Mouse (Mus musculus) limb, embryonic 14.5 days (tissue): ENCODE results near the gene Kcnmb4. TPM values are rescaled to one million over a fixed set of nuclear protein-coding genes. Genes with fewer than 3 reads are reported as not detected.

Source experiments
- ATAC-seq: fragments of 200-750 bp; cut with Nextera tagmentation; 2 replicates; pipeline ENCODE4 v1.8.0; 2017; ENCODE audit warnings: low read depth, moderate number of reproducible peaks, moderate TSS enrichment; ENCODE audit not compliant: low FRiP score
- DNase-seq: peaks from one replicate; pipeline ENCODE4 v3.0.0-alpha.2; 2015; ENCODE audit warnings: low spot score
- H3K27ac ChIP-seq: fragments of 300-500 bp; sonication (generic); replicated peaks from 2 replicates; pipeline ENCODE4 v1.5.1; 2014; ENCODE audit warnings: low read depth, mild to moderate bottlenecking, low read length, moderate library complexity, mixed read lengths
- H3K27me3 ChIP-seq: fragments of 300-500 bp; sonication (generic); 2 replicates; pipeline ENCODE4 v1.6.1; 2014; ENCODE audit warnings: low read length, mixed read lengths; ENCODE audit not compliant: control insufficient read depth, insufficient read depth
- H3K36me3 ChIP-seq: fragments of 300-500 bp; sonication (generic); 2 replicates; pipeline ENCODE4 v1.6.1; 2014; ENCODE audit warnings: mild to moderate bottlenecking, low read length, moderate library complexity, mixed read lengths; ENCODE audit not compliant: control insufficient read depth, insufficient read depth
- H3K4me1 ChIP-seq: fragments of 300-500 bp; sonication (generic); 2 replicates; pipeline ENCODE4 v1.6.1; 2014; ENCODE audit warnings: antibody characterized with exemption, low read length, mixed read lengths; ENCODE audit not compliant: control insufficient read depth, insufficient read depth
- H3K4me2 ChIP-seq: fragments of 300-500 bp; sonication (generic); replicated peaks from 2 replicates; pipeline ENCODE4 v1.6.1; 2014; ENCODE audit warnings: low read depth, mild to moderate bottlenecking, low read length, moderate library complexity; ENCODE audit not compliant: severe bottlenecking
- H3K4me3 ChIP-seq: fragments of 300-500 bp; sonication (generic); replicated peaks from 2 replicates; pipeline ENCODE4 v1.5.1; 2014; ENCODE audit warnings: low read length
- H3K9ac ChIP-seq: fragments of 300-500 bp; sonication (generic); 2 replicates; pipeline ENCODE4 v1.6.1; 2014; ENCODE audit warnings: mild to moderate bottlenecking, low read depth, low read length, moderate library complexity; ENCODE audit not compliant: severe bottlenecking
- H3K9me3 ChIP-seq: fragments of 300-500 bp; sonication (generic); 2 replicates; pipeline ENCODE4 v1.6.1; 2016; ENCODE audit warnings: low read length; ENCODE audit not compliant: control insufficient read depth
- POLR2A ChIP-seq: fragments of 200-500 bp; IDR thresholded peaks from 2 replicates; pipeline ENCODE4 v1.8.0; 2012; ENCODE audit warnings: inconsistent platforms, mild to moderate bottlenecking, moderate library complexity, borderline replicate concordance; ENCODE audit not compliant: insufficient read depth, insufficient read length; ENCODE audit errors: extremely low read depth
- WGBS: fragments of 180-500 bp; shearing (Covaris S2); extraction: QIAGEN DNeasy Blood & Tissue Kit; methylation state at CpG from one replicate; pipeline ENCODE4 v1.1.7; 2014; 5-methylcytosine and 5-hydroxymethylcytosine counted together
- polyA plus RNA-seq, 2 experiments: library from polyadenylated mRNA; depleted of rRNA in 1 of 2; stranded (reverse) in 1 of 2; unstranded in 1 of 2; fragments of >200 nt; fragmentation: Nextera tagmentation in 1 of 2; extraction: Ambion mirVana in 1 of 2; gene quantifications; 2 replicates each; pipeline versions ENCODE4 v1.2.1 to v1.2.3; 2012 to 2014

Kcnmb4 gene
- polyA plus RNA-seq, 2 experiments = 13.7 to 31.8 TPM

- H3K9ac ChIP-seq = no peak overlapping the region
- no peaks in the 10 kb centered on the region for H3K36me3 ChIP-seq
- ATAC-seq (no peak), DNase-seq (no peak)
- H3K27me3 ChIP-seq = no peaks in the 10 kb centered on the region
- no peaks in the 10 kb centered on the region; the same call in 1 of the 2 replicates for H3K9me3 ChIP-seq
- H3K27ac ChIP-seq = no peak overlapping the region
- no peaks in the 10 kb centered on the region for H3K4me1 ChIP-seq
- no peak overlapping the region for H3K4me3 ChIP-seq
- 79% methylated on average over 7 of the region's 7 CpGs for WGBS
- no peak overlapping the region for H3K4me2 ChIP-seq
- TF ChIP-seq POLR2A = no peak
These were observed 47.5 kb downstream of the Kcnmb4 start for GRCm38 (mm10) chr10:116426176-116426575.

DNA sequence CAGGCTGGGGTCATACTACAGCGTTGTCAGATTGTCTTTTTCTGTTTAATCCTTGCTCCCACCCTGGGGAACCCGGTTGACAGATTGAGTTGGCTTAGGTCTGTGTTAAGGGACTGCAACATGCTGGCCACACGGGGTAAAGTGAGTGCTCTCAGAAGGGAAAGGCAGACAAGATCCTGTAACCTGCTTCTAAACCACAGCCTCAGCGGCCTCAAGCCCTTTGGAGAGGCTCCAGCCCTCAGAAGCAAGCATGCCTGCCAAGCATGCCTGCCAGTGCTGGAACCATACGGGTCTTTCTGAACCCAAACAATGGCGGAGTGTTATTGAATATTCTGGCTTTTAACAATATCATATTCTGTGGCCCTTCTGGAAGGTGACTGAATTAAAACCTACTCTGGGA is 48.8 kb downstream of the Kcnmb4 start:
- no peak for TF ChIP-seq POLR2A
- Histone ChIP-seq H3K4me3 (no peak overlapping the region), H3K27ac (no peak overlapping the region), H3K4me1 (no peaks in the 10 kb centered on the region), H3K4me2 (no peak overlapping the region), H3K27me3 (no peaks in the 10 kb centered on the region), H3K36me3 (no peaks in the 10 kb centered on the region), H3K9me3 (no peaks in the 10 kb centered on the region; the same call in 1 of the 2 replicates), H3K9ac (no peak overlapping the region)
- no peak for DNase-seq
- ATAC-seq = no peak
- 84% methylated on average over 6 of the region's 6 CpGs for WGBS

GRCm38 (mm10) chr10:116422551-116422950 is 51.1 kb downstream of the Kcnmb4 start:
- no peak for TF ChIP-seq POLR2A
- Histone ChIP-seq H3K4me1 (no peaks in the 10 kb centered on the region), H3K9ac (no peak overlapping the region), H3K9me3 (no peaks in the 10 kb centered on the region), H3K4me3 (no peak overlapping the region), H3K27me3 (no peaks in the 10 kb centered on the region), H3K27ac (no peak overlapping the region), H3K36me3 (no peaks in the 10 kb centered on the region), H3K4me2 (no peak overlapping the region)
- DNase-seq = no peak
- 89% methylated on average over 2 of the region's 2 CpGs for WGBS
- ATAC-seq = no peak

GRCm38 (mm10) chr10:116420976-116421375 is 52.7 kb downstream of the Kcnmb4 start:
- no peak overlapping the region for H3K27ac ChIP-seq
- no peaks in the 10 kb centered on the region for H3K27me3 ChIP-seq
- DNase-seq = no peak
- no peaks in the 10 kb centered on the region for H3K9me3 ChIP-seq
- no peaks in the 10 kb centered on the region for H3K36me3 ChIP-seq
- 91% methylated on average over 6 of the region's 6 CpGs for WGBS
- H3K9ac ChIP-seq = no peak overlapping the region
- no peaks in the 10 kb centered on the region for H3K4me1 ChIP-seq
- no peak for TF ChIP-seq POLR2A
- no peak for ATAC-seq
- no peak overlapping the region for H3K4me3 ChIP-seq
- no peak overlapping the region for H3K4me2 ChIP-seq

- ATAC-seq = no peak
- 74% methylated on average over 24 of the region's 24 CpGs for WGBS
- no peak overlapping the region for H3K4me3 ChIP-seq
- H3K36me3 ChIP-seq = no peaks in the 10 kb centered on the region; the same call in 1 of the 2 replicates
- H3K9ac ChIP-seq = no peak overlapping the region
- H3K9me3 ChIP-seq = no peaks in the 10 kb centered on the region
- no peak overlapping the region for H3K27ac ChIP-seq
- no peaks in the 10 kb centered on the region for H3K27me3 ChIP-seq
- TF ChIP-seq POLR2A = no peak
- no peak overlapping the region for H3K4me2 ChIP-seq
- DNase-seq = no peak
- no peaks in the 10 kb centered on the region for H3K4me1 ChIP-seq
These were observed 55.5 kb downstream of the Kcnmb4 start for GRCm38 (mm10) chr10:116418121-116418726.
